Mouse (Mus musculus) hindbrain, embryonic 16.5 days (tissue): ENCODE measurements around the gene Gm12184. TPM values are rescaled to one million over a fixed set of nuclear protein-coding genes. Genes with fewer than 3 reads are reported as not detected.
"Not testable (repeated sequence)": the region's sequence is repeated elsewhere in the genome, so short reads cannot be mapped to it uniquely, and the experiment has no call there.

Experiments used
- ATAC-seq: fragments of 200-750 bp; cut with Nextera tagmentation; 2 replicates; pipeline ENCODE4 v1.8.0; 2017; ENCODE audit warnings: moderate TSS enrichment, moderate library complexity
- H3K27ac ChIP-seq: fragments of 300-500 bp; sonication (generic); 2 replicates; pipeline ENCODE4 v1.5.1; 2014; ENCODE audit warnings: low read depth, mild to moderate bottlenecking, control low read depth, low read length, moderate library complexity
- H3K27me3 ChIP-seq: fragments of 300-500 bp; sonication (generic); replicated peaks from 2 replicates; pipeline ENCODE4 v1.6.1; 2014; ENCODE audit warnings: low read length; ENCODE audit not compliant: control insufficient read depth, insufficient read depth
- H3K36me3 ChIP-seq: fragments of 300-500 bp; sonication (generic); 2 replicates; pipeline ENCODE4 v1.6.1; 2014; ENCODE audit warnings: mild to moderate bottlenecking, low read length, moderate library complexity, mixed read lengths; ENCODE audit not compliant: control insufficient read depth, insufficient read depth
- H3K4me1 ChIP-seq: fragments of 300-500 bp; sonication (generic); 2 replicates; pipeline ENCODE4 v1.6.1; 2014; ENCODE audit warnings: low read depth, low read length; ENCODE audit not compliant: control insufficient read depth, insufficient read depth
- H3K4me2 ChIP-seq: fragments of 300-500 bp; sonication (generic); 2 replicates; pipeline ENCODE4 v1.6.1; 2014; ENCODE audit warnings: mild to moderate bottlenecking, low read length, control low read depth, moderate library complexity
- H3K4me3 ChIP-seq: fragments of 300-500 bp; sonication (generic); 2 replicates; pipeline ENCODE4 v1.5.1; 2014; ENCODE audit warnings: mild to moderate bottlenecking, low read length, control low read depth, moderate library complexity
- H3K9ac ChIP-seq: fragments of 300-500 bp; sonication (generic); 2 replicates; pipeline ENCODE4 v1.6.1; 2014; ENCODE audit warnings: low read depth, mild to moderate bottlenecking, control low read depth, low read length, moderate library complexity
- H3K9me3 ChIP-seq: fragments of 300-500 bp; sonication (generic); 2 replicates; pipeline ENCODE4 v1.6.1; 2014; ENCODE audit warnings: mild to moderate bottlenecking, low read length, moderate library complexity; ENCODE audit not compliant: control insufficient read depth
- WGBS: fragments of 180-500 bp; shearing (Covaris S2); extraction: QIAGEN DNeasy Blood & Tissue Kit; methylation state at CpG from one replicate; pipeline ENCODE4 v1.1.7; 2014; 5-methylcytosine and 5-hydroxymethylcytosine counted together
- polyA plus RNA-seq: library from polyadenylated mRNA; unstranded; fragments of >200 nt; fragmentation: Nextera tagmentation; extraction: Ambion mirVana; gene quantifications from 2 replicates; pipeline ENCODE4 v1.2.1, GENCODE M21; 2015

The Gm12184 gene
- polyA plus RNA-seq = 1.1 and 2.3 TPM in 2 replicates

GRCm38 (mm10) chr11:48825979-48826751, at the start of gene Gm12184, which contains the start of gene Trim7:
Gene Gm12184, minus strand, starts transcription at chr11:48826655.
Gene Trim7, plus strand, starts transcription at chr11:48826140.
- H3K4me1 ChIP-seq = peaks cover 13% of the 10 kb centered on the region
- H3K36me3 ChIP-seq, H3K27me3 ChIP-seq, H3K9me3 ChIP-seq, H3K27ac ChIP-seq: not testable (repeated sequence)
- H3K9ac ChIP-seq = peak within 1 kb of the TSS; percentile 28
- H3K4me2 ChIP-seq = peak within 1 kb of the TSS; percentile 59
- peak; percentile 77 for ATAC-seq
- H3K4me3 ChIP-seq = peak within 1 kb of the TSS; percentile 46
- under 1% methylated on average over 46 of the region's 92 CpGs for WGBS

GRCm38 (mm10) chr11:48875343-48875837, 48.9 kb upstream of the Gm12184 start:
- not testable (repeated sequence) for H3K9me3 ChIP-seq, H3K4me3 ChIP-seq, H3K36me3 ChIP-seq, H3K9ac ChIP-seq, ATAC-seq, H3K27me3 ChIP-seq, H3K27ac ChIP-seq, H3K4me2 ChIP-seq
- 78% methylated on average over 1 of the region's 1 CpGs for WGBS
- H3K4me1 ChIP-seq = peaks cover 10% of the 10 kb centered on the region; the same call in 1 of the 2 replicates

GRCm38 (mm10) chr11:48874465-48874864, 48.0 kb upstream of the Gm12184 start:
- ATAC-seq = peak; percentile 73
- Histone ChIP-seq H3K4me1 (peaks cover 10% of the 10 kb centered on the region; the same call in 1 of the 2 replicates), H3K27me3 (no peaks in the 10 kb centered on the region; the same call in 1 of the 2 replicates), H3K4me2 (no peak overlapping the region), H3K4me3 (no peak overlapping the region), H3K27ac (no peak overlapping the region), H3K9ac (no peak overlapping the region), H3K36me3 (no peaks in the 10 kb centered on the region), H3K9me3 (no peaks in the 10 kb centered on the region)
- WGBS = 3% methylated on average over 4 of the region's 4 CpGs

- Histone ChIP-seq H3K4me2 (no peak overlapping the region), H3K36me3 (no peaks in the 10 kb centered on the region), H3K4me3 (no peak overlapping the region), H3K9ac (no peak overlapping the region), H3K27ac (no peak overlapping the region), H3K9me3 (no peaks in the 10 kb centered on the region), H3K4me1 (peaks cover 10% of the 10 kb centered on the region; the same call in 1 of the 2 replicates), H3K27me3 (no peaks in the 10 kb centered on the region; the same call in 1 of the 2 replicates)
- ATAC-seq = no peak
- WGBS = 80% methylated on average over 10 of the region's 10 CpGs
These were observed 47.3 kb upstream of the Gm12184 start for GRCm38 (mm10) chr11:48873591-48874290.

GRCm38 (mm10) chr11:48872695-48873300, 46.3 kb upstream of the Gm12184 start:
- Histone ChIP-seq H3K27ac (no peak overlapping the region), H3K4me1 (peaks cover 10% of the 10 kb centered on the region; the same call in 1 of the 2 replicates), H3K36me3 (no peaks in the 10 kb centered on the region), H3K9me3 (no peaks in the 10 kb centered on the region), H3K4me2 (no peak overlapping the region), H3K27me3 (no peaks in the 10 kb centered on the region; the same call in 1 of the 2 replicates), H3K9ac (no peak overlapping the region), H3K4me3 (no peak overlapping the region)
- 85% methylated on average over 7 of the region's 7 CpGs for WGBS
- ATAC-seq = no peak

GRCm38 (mm10) chr11:48871817-48872541, 45.5 kb upstream of the Gm12184 start:
- no peaks in the 10 kb centered on the region for H3K9me3 ChIP-seq
- H3K36me3 ChIP-seq = no peaks in the 10 kb centered on the region
- peaks cover 10% of the 10 kb centered on the region; the same call in 1 of the 2 replicates for H3K4me1 ChIP-seq
- ATAC-seq = peak; percentile 61
- H3K4me2 ChIP-seq = peak overlapping the region; percentile 87
- no peaks in the 10 kb centered on the region; the same call in 1 of the 2 replicates for H3K27me3 ChIP-seq
- H3K27ac ChIP-seq = peak overlapping the region; percentile 16
- WGBS = 14% methylated on average over 17 of the region's 17 CpGs
- H3K9ac ChIP-seq = peak overlapping the region; percentile 66
- peak overlapping the region; percentile 48 for H3K4me3 ChIP-seq

GRCm38 (mm10) chr11:48871201-48871772, 44.8 kb upstream of the Gm12184 start, which contains the start of gene Irgm1:
Gene Irgm1, minus strand, starts transcription at chr11:48871683.
- H3K36me3 ChIP-seq = no peaks in the 10 kb centered on the region
- peak within 1 kb of the TSS; percentile 87 for H3K4me2 ChIP-seq
- peak within 1 kb of the TSS; percentile 48 for H3K4me3 ChIP-seq
- H3K27me3 ChIP-seq = no peaks in the 10 kb centered on the region; the same call in 1 of the 2 replicates
- H3K4me1 ChIP-seq = peaks cover 10% of the 10 kb centered on the region; the same call in 1 of the 2 replicates
- H3K9ac ChIP-seq = peak within 1 kb of the TSS; percentile 66
- H3K9me3 ChIP-seq = no peaks in the 10 kb centered on the region
- WGBS = 2% methylated on average over 19 of the region's 19 CpGs
- peak; percentile 60 for ATAC-seq
- H3K27ac ChIP-seq = peak within 1 kb of the TSS; percentile 16

GRCm38 (mm10) chr11:48870781-48871180, 44.3 kb upstream of the Gm12184 start:
- ATAC-seq = peak; percentile 35; the same call in 1 of the 2 replicates
- Histone ChIP-seq H3K27me3 (no peaks in the 10 kb centered on the region; the same call in 1 of the 2 replicates), H3K4me2 (peak overlapping the region; percentile 87), H3K4me1 (peaks cover 10% of the 10 kb centered on the region; the same call in 1 of the 2 replicates), H3K36me3 (no peaks in the 10 kb centered on the region), H3K9me3 (no peaks in the 10 kb centered on the region), H3K4me3 (peak overlapping the region; percentile 48), H3K9ac (peak overlapping the region; percentile 66), H3K27ac (no peak overlapping the region)
- WGBS = 37% methylated on average over 7 of the region's 7 CpGs
